In genomic region chr3:32506366-32507225, GRCm38 (mm10) we compare ENCODE assay signal across 17 mouse cellular contexts. TPM values are rescaled to one million over a fixed set of nuclear protein-coding genes. Genes with fewer than 3 reads are reported as not detected.
"Had no signal": no experiment of that assay in that cellular context is flagged by ENCODE, and none has a peak within 500 bp of the region (broad histone marks: within the 10 kb centered on the region; RNA-seq: fewer than 3 reads in every experiment).

No protein-coding gene starts in this region.

- H3K4me2 ChIP-seq: limb, embryonic 15.5 days; liver, embryonic 12.5 days; midbrain, embryonic 12.5 days; neural tube, embryonic 12.5 days had no signal

- H3K36me3 ChIP-seq: limb, embryonic 15.5 days; liver, embryonic 12.5 days; midbrain, embryonic 12.5 days; neural tube, embryonic 12.5 days had no signal

- H3K9ac ChIP-seq: limb, embryonic 15.5 days; liver, embryonic 12.5 days; midbrain, embryonic 12.5 days; neural tube, embryonic 12.5 days had no signal

- H3K27ac ChIP-seq: hindbrain, postnatal 0 days; kidney, postnatal 0 days; limb, embryonic 15.5 days; liver, embryonic 12.5 days; midbrain, embryonic 12.5 days; neural tube, embryonic 12.5 days had no signal

- H3K9me3 ChIP-seq: limb, embryonic 15.5 days; liver, embryonic 12.5 days; midbrain, embryonic 12.5 days; neural tube, embryonic 12.5 days had no signal

- ATAC-seq: hindbrain, postnatal 0 days; liver, embryonic 12.5 days had no signal

- H3K4me3 ChIP-seq: limb, embryonic 15.5 days; liver, embryonic 12.5 days; midbrain, embryonic 12.5 days; neural tube, embryonic 12.5 days had no signal

- DNase-seq: kidney, adult 11 months; kidney, adult 9 months; kidney, postnatal 36 days; left cerebral cortex, postnatal 4 days; right cerebral cortex, postnatal 4 days; spleen, adult 18-20 months; thymus, adult 18-20 months; thymus, postnatal 25 days had no signal

- H3K27me3 ChIP-seq: limb, embryonic 15.5 days; liver, embryonic 12.5 days; midbrain, embryonic 12.5 days; neural tube, embryonic 12.5 days had no signal

RNA-seq across cellular contexts. Expression of gene Kcnmb3, which starts 14.6 kb away (rescaled TPM):
- polyA plus RNA-seq: hindbrain, postnatal 0 days; intestine, embryonic 14.5 days; kidney, postnatal 0 days; limb, embryonic 15.5 days; liver, embryonic 12.5 days; liver, embryonic 16.5 days; stomach, embryonic 14.5 days had no signal
